Mouse (Mus musculus): ENCODE measurements at regions not wholly inside any gene's neighbourhood (a gene's known extent, or its start where the extent isn't known, plus 50 kb on each side); places are given as distances from the start of the nearest gene placed in this dataset.
"Not testable (repeated sequence)": the region's sequence is repeated elsewhere in the genome, so short reads cannot be mapped to it uniquely, and the experiment has no call there.

DNA sequence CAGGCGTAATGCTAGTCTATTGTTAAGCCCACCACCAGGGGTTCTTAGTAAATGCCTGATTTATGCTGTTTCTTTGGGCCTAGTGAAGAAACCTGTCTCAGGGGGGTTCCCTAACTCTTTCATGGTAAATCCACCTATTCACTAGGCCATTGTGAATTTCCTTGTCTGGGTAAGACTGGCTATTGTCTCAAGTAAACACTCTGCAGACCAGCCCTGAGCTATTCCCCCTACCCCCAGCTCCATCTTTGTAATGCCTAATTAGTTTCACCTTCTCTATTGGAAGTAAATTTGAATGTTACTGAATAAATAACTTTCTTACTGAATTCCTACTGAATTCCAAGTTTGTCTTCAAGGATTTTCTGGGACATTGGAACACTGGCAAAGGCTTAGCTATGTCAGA is 656.2 kb downstream of the Hdgfl1 start:
- TF ChIP-seq MAFK (IDR thresholded peaks at IDR 0.05; ENCODE audit: insufficient read depth, low read depth, low read length); CHD2 (IDR thresholded peaks at IDR 0.05; ENCODE audit: low read depth, low read length): not testable (repeated sequence)
